Mouse (Mus musculus) testis, adult 2 months (tissue): ENCODE measurements around the gene Dlgap1.

Experiments
- CTCF ChIP-seq: fragments of 200-500 bp; IDR thresholded peaks from 2 replicates; pipeline ENCODE4 v1.5.1; 2012; ENCODE audit warnings: low read depth, mild to moderate bottlenecking, inconsistent platforms, low read length, moderate library complexity; ENCODE audit not compliant: control insufficient read depth, insufficient read depth, insufficient replicate concordance
- POLR2A ChIP-seq: fragments of 200-500 bp; IDR thresholded peaks from 2 replicates; pipeline ENCODE4 v1.6.1; 2012; ENCODE audit warnings: low read depth, mild to moderate bottlenecking, inconsistent platforms, low read length, moderate library complexity; ENCODE audit not compliant: control insufficient read depth

- no peak for TF ChIP-seq CTCF
- TF ChIP-seq POLR2A: no peak
Measured at GRCm38 (mm10) chr17:70690598-70690997, 721.7 kb downstream of the Dlgap1 start.
